Mouse (Mus musculus) testis, adult 2 months (tissue): ENCODE results near the gene Khdc4.

Experiments used
- CTCF ChIP-seq: fragments of 200-500 bp; IDR thresholded peaks from 2 replicates; pipeline ENCODE4 v1.5.1; 2012; ENCODE audit warnings: low read depth, mild to moderate bottlenecking, inconsistent platforms, low read length, moderate library complexity; ENCODE audit not compliant: control insufficient read depth, insufficient read depth, insufficient replicate concordance
- POLR2A ChIP-seq: fragments of 200-500 bp; IDR thresholded peaks from 2 replicates; pipeline ENCODE4 v1.6.1; 2012; ENCODE audit warnings: low read depth, mild to moderate bottlenecking, inconsistent platforms, low read length, moderate library complexity; ENCODE audit not compliant: control insufficient read depth

DNA sequence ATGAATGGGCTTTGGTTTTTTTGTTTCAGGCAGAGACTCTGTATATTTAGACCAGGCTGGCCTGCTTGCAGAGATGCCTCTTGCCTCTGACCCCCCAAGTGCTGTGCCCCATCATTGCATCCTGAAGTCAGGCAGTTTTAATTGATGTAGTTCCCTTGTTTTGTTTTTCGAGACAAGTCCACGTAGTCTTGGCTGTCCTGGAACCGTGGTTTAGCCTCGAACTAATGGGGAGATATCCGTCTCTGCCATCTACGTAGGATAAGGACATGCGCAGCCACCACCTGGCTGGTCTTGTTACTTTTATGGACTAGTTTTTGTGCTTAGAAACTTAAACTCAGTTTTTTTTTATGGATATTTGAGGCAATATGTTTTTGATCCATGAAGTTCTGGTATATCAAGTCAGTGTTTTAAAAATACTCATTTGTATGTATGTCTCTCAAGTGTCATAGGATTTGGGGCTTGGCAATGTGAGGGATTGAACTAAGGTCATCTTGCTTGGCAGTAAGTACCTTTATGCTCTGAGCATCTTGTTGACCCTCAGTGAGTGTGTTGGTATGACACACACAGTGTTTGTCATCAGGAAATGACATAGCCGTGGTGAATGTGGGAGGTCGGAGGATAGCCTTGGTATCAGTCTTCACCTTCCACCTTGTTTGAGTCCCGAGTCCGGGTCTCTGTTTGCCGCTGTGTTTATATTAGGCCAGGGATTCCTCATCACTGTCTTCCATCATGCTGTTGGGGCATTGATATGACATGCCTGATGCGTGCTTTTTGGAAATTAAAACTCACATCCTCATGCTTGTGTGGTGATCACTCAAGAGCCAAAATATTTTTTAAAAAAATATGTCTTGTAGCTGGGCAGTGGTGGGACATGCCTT, 1.4 kb downstream of the Khdc4 start:
- TF ChIP-seq POLR2A (no peak), CTCF (no peak)
